Mouse (Mus musculus): ENCODE results near the gene Rps27. TPM values are rescaled to one million over a fixed set of nuclear protein-coding genes. Genes with fewer than 3 reads are reported as not detected.

Gene Rps27
- total and polyA plus RNA-seq, 3 experiments: 1,222 to 3,858 (median 2,224) TPM

GRCm38 (mm10) chr3:90248746-90249100, 35.3 kb upstream of the Rps27 start:
- DNase-seq (ENCODE audit: extremely low read depth): no peak
- Histone ChIP-seq H3K27me3 (replicated peaks) (no peaks in the 10 kb centered on the region), H3K9ac (ENCODE audit: insufficient read depth, low read depth) (peak overlapping the region; percentile 88), H3K4me1 (ENCODE audit: control insufficient read depth in 1 of 2, insufficient read depth in 2 of 2) (peaks cover 3 to 42% of the 10 kb centered on the region in 2 experiments; a peak in 3 of 4 replicates), H3K36me3 (replicated peaks in 1 of 2; ENCODE audit: control insufficient read depth in 1 of 2, insufficient read depth in 1 of 2, low read length in 1 of 2) (peaks cover 15 to 21% of the 10 kb centered on the region in 2 experiments), H3K4me3 (replicated peaks in 1 of 3; ENCODE audit: low read depth in 2 of 3, low read length in 2 of 3, poor library complexity in 1 of 3) (peak overlapping the region; percentile 82 to 88 (median 82)), H3K9me3 (replicated peaks; ENCODE audit: low read length) (no peaks in the 10 kb centered on the region), H3K4me2 (ENCODE audit: insufficient read depth, low read depth, poor library complexity, severe bottlenecking) (peak overlapping the region; percentile 24), H3K27ac (ENCODE audit: insufficient read depth, low read depth) (peak overlapping the region; percentile 66), H3K79me2 (replicated peaks; ENCODE audit: control insufficient read depth, extremely low read depth, insufficient read depth, poor library complexity, severe bottlenecking) (peaks cover 20% of the 10 kb centered on the region)
- TF ChIP-seq NELFE (IDR thresholded peaks at IDR 0.05; ENCODE audit: low read depth, low read length): no peak
- no peak for TF ChIP-seq ELF1 (IDR thresholded peaks at IDR 0.05; ENCODE audit: low read depth, low read length)
- TF ChIP-seq EP300 (IDR thresholded peaks at IDR 0.05; ENCODE audit: low read length): no peak
- no peak for TF ChIP-seq CHD2 (IDR thresholded peaks at IDR 0.05; ENCODE audit: low read length)
- TF ChIP-seq KAT2A (IDR thresholded peaks at IDR 0.05; ENCODE audit: insufficient replicate concordance, low read length): no peak
- in situ Hi-C loops (cut with MboI; ENCODE audit: low pct_ligation_motif_present, low pct_unique_long_range_greater_than_20kb, low sequenced_read_pairs) (no loop called here), dilution Hi-C loops (cut with MboI; ENCODE audit: extremely low pct_ligation_motif_present, extremely low pct_unique_long_range_greater_than_20kb, low sequenced_read_pairs) (no loop called here)

GRCm38 (mm10) chr3:90247960-90248745, 34.7 kb upstream of the Rps27 start, which contains the start of gene Slc39a1:
Gene Slc39a1 (plus strand): TSS chr3:90248172.
- Histone ChIP-seq H3K9ac (ENCODE audit: insufficient read depth, low read depth) (peak within 1 kb of the TSS; percentile 88), H3K36me3 (replicated peaks in 1 of 2; ENCODE audit: control insufficient read depth in 1 of 2, insufficient read depth in 1 of 2, low read length in 1 of 2) (peaks cover 15 to 21% of the 10 kb centered on the region in 2 experiments), H3K9me3 (replicated peaks; ENCODE audit: low read length) (no peaks in the 10 kb centered on the region), H3K79me2 (replicated peaks; ENCODE audit: control insufficient read depth, extremely low read depth, insufficient read depth, poor library complexity, severe bottlenecking) (peaks cover 16% of the 10 kb centered on the region), H3K4me3 (replicated peaks in 1 of 3; ENCODE audit: low read depth in 2 of 3, low read length in 2 of 3, poor library complexity in 1 of 3) (peak within 1 kb of the TSS; percentile 82 to 88 (median 82)), H3K4me2 (ENCODE audit: insufficient read depth, low read depth, poor library complexity, severe bottlenecking) (peak within 1 kb of the TSS; percentile 96), H3K4me1 (ENCODE audit: control insufficient read depth in 1 of 2, insufficient read depth in 2 of 2) (peaks cover 3 to 43% of the 10 kb centered on the region in 2 experiments; a peak in 3 of 4 replicates), H3K27ac (ENCODE audit: insufficient read depth, low read depth) (peak within 1 kb of the TSS; percentile 66), H3K27me3 (replicated peaks) (no peaks in the 10 kb centered on the region)
- TF ChIP-seq TCF12 (IDR thresholded peaks at IDR 0.05; ENCODE audit: low read depth, low read length): peak; percentile 63; the same call in 1 of the 2 replicates
- no peak for TF ChIP-seq CTCF (conservative IDR thresholded peaks at IDR 0.05 in 1 of 2, IDR thresholded peaks at IDR 0.05 in 1 of 2; ENCODE audit: low read depth in 2 of 2, low read length in 2 of 2)
- peak; percentile 23; the same call in 1 of the 2 replicates for TF ChIP-seq SIN3A (IDR thresholded peaks at IDR 0.05; ENCODE audit: low read length)
- TF ChIP-seq ZNF384 (IDR thresholded peaks at IDR 0.05; ENCODE audit: low read depth, low read length): no peak
- peak; percentile 86 for TF ChIP-seq POLR2A (IDR thresholded peaks at IDR 0.05; ENCODE audit: low read depth, low read length)
- TF ChIP-seq TBP (conservative IDR thresholded peaks at IDR 0.05; ENCODE audit: low read depth, low read length): 0 out of 2 replicates have a peak, but pooled peaks have one; percentile 11
- peak; percentile 51; the same call in 1 of the 2 replicates for TF ChIP-seq UBTF (IDR thresholded peaks at IDR 0.05; ENCODE audit: low read depth, low read length)
- no peak for TF ChIP-seq HCFC1 (IDR thresholded peaks at IDR 0.05; ENCODE audit: low read depth, low read length)
- TF ChIP-seq MAZ (IDR thresholded peaks at IDR 0.05; ENCODE audit: low read depth, low read length): peak; percentile 1; the same call in 1 of the 2 replicates
- TF ChIP-seq CHD2 (IDR thresholded peaks at IDR 0.05; ENCODE audit: low read length): peak; percentile 41
- peak; percentile 37 for TF ChIP-seq ELF1 (IDR thresholded peaks at IDR 0.05; ENCODE audit: low read depth, low read length)
- DNase-seq (ENCODE audit: extremely low read depth): peak; percentile 94
- dilution Hi-C loops (cut with MboI; ENCODE audit: extremely low pct_ligation_motif_present, extremely low pct_unique_long_range_greater_than_20kb, low sequenced_read_pairs): no loop called here
- in situ Hi-C loops (cut with MboI; ENCODE audit: low pct_ligation_motif_present, low pct_unique_long_range_greater_than_20kb, low sequenced_read_pairs): no loop called here
